Mouse (Mus musculus) olfactory bulb, adult 2 months (tissue): ENCODE measurements around the gene Siglecg. TPM values are rescaled to one million over a fixed set of nuclear protein-coding genes. Genes with fewer than 3 reads are reported as not detected.

ENCODE experiments used
- H3K27ac ChIP-seq: fragments of 200-500 bp; 2 replicates; pipeline ENCODE4 v1.5.1; 2012; ENCODE audit warnings: low read depth, low read length; ENCODE audit not compliant: insufficient read depth
- H3K4me1 ChIP-seq: fragments of 200-500 bp; 2 replicates; pipeline ENCODE4 v1.6.1; 2012; ENCODE audit warnings: low read length; ENCODE audit not compliant: control insufficient read depth, insufficient read depth
- H3K4me3 ChIP-seq: fragments of 200-500 bp; 2 replicates; pipeline ENCODE4 v1.5.1; 2012; ENCODE audit warnings: mild to moderate bottlenecking, low read depth, low read length, moderate library complexity; ENCODE audit not compliant: insufficient read depth
- CTCF ChIP-seq: fragments of 200-500 bp; IDR thresholded peaks from 2 replicates; pipeline ENCODE4 v1.5.1; 2012; ENCODE audit warnings: low read depth, mild to moderate bottlenecking, low read length, moderate library complexity; ENCODE audit not compliant: insufficient read depth
- POLR2A ChIP-seq: fragments of 200-500 bp; IDR thresholded peaks from 2 replicates; pipeline ENCODE4 v1.6.1; 2012; ENCODE audit warnings: mild to moderate bottlenecking, low read depth, low read length, moderate library complexity; ENCODE audit not compliant: insufficient read depth
- WGBS: fragments of 180-500 bp; shearing (Covaris S2); methylation state at CpG from one replicate; pipeline ENCODE4 v1.1.7; 2018; 5-methylcytosine and 5-hydroxymethylcytosine counted together
- polyA plus RNA-seq: library from polyadenylated mRNA; stranded (reverse); fragments of >200 nt; gene quantifications from 2 replicates; pipeline ENCODE4 v1.2.4, GENCODE M21; 2012; ENCODE audit warnings: low replicate concordance; ENCODE audit not compliant: missing spikeins, insufficient read depth, insufficient read length

The Siglecg gene
- polyA plus RNA-seq, 1 experiment = not detected

DNA sequence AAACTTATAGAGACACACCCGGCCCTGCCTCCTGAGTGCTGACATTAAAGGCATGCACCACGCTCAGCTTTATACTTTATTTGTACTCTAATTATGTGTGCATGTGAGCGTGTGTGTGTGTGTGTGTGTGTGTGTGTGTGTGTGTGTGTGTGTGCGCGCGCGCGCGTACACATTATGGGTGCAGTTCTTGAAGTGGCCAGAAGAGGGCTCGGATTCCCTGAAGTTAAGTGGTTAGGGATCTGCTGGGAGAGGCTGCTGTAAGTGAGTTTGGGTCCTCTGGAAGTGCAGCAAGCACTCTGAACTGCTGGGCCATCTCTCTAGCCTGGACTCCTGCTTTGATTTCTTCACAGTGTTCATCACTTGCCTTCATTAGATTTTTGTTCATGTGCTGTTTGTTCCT is 9.3 kb downstream of the Siglecg start:
- TF ChIP-seq POLR2A = no peak
- TF ChIP-seq CTCF = no peak
- 89% methylated on average over 10 of the region's 10 CpGs for WGBS
- Histone ChIP-seq H3K27ac (no peak overlapping the region), H3K4me1 (no peaks in the 10 kb centered on the region), H3K4me3 (no peak overlapping the region)

DNA sequence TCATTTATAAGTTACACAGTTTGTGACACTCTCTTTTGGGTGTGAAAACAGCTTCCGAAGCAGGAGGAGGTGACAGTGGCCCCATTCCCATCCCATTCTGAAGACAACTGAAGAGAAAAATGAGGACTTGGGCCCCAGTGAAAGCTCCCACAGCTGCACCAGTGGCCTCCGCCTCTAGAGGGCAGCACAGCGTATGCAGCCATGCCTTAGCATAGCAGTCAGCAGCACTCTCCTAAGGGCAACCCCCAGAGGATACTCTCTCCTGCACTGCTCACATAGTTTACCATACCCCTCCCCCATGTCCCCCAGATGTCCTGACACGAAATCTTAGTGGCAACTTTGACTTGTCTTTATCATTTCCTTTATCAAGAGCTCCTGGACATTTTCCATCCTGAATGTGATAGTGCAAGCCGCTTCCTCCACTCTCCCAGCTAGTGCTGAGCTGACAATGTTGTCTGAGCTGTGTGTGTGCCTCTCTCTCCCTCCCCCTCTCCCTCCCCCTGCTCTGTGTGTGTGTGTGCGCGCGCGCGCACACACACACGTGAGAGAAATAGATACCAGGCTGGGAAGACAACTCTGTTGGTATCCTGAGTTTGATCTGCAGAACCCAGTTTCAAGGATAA is 15.1 kb downstream of the Siglecg start:
- Histone ChIP-seq H3K27ac (no peak overlapping the region), H3K4me1 (peaks cover 2% of the 10 kb centered on the region; the same call in 1 of the 2 replicates), H3K4me3 (no peak overlapping the region)
- no peak for TF ChIP-seq POLR2A
- TF ChIP-seq CTCF = peak; percentile 87
- 6% methylated on average over 11 of the region's 11 CpGs for WGBS

DNA sequence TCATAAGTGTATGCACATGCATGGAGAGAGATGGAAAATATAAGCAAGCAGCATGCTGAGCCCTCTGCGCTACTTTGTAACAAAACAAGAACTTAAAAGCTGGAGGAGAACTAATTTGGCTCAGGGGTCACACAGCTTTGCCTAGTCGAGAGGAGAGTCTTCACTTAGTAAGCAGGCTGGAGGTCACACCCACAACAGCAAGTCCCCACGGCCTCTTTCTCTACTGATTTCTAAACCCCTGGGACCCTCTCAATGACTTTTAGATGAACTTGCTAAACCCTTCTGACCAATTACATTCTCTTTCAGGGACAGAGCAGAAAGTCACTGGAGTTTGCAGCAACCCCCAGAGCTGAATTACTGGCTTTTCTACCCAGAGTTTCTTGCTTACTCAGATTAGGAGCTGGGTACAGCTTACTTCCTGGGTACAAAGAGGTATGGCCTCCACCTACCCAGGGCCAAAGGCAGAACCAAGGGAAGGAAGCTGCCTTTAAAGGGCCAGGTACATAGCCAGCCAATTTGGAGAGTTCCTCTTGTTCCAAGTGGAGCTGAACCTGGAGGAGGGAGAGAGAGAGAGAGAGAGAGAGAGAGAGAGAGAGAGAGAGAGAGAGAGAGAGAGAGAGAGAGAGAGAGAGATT is 16.1 kb downstream of the Siglecg start:
- no peak overlapping the region for H3K27ac ChIP-seq
- no peak overlapping the region for H3K4me3 ChIP-seq
- TF ChIP-seq CTCF (no peak), POLR2A (no peak)
- 64% methylated on average over 3 of the region's 3 CpGs for WGBS
- peaks cover 2% of the 10 kb centered on the region; the same call in 1 of the 2 replicates for H3K4me1 ChIP-seq

DNA sequence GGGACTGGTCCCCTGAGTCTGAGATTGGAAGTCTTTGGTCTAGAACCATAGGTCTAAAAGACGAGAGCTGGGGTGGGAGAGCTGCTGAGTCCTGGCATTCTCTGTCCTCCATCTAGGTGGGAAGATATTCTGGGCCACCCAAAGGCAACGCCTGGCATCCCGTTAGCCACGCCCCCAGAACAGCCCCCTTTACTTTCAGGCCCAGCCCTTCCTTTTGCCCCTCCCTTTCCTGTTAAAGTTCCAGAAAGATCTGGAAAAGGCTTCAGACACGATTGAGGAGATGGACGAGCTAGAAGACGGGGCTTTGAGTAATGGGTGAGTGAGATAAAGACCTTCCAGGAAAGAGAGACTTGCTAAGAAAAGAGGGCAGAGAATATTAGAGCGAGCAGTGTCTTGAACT is 19.4 kb downstream of the Siglecg start, which contains the start of gene Lim2:
Lim2 (plus strand) TSS at position 265 of the 400 bp plus-strand sequence.
- Histone ChIP-seq H3K27ac (no peak within 1 kb of the TSS), H3K4me3 (no peak within 1 kb of the TSS), H3K4me1 (peaks cover 2% of the 10 kb centered on the region; the same call in 1 of the 2 replicates)
- 86% methylated on average over 8 of the region's 8 CpGs for WGBS
- TF ChIP-seq POLR2A (no peak), CTCF (no peak)

DNA sequence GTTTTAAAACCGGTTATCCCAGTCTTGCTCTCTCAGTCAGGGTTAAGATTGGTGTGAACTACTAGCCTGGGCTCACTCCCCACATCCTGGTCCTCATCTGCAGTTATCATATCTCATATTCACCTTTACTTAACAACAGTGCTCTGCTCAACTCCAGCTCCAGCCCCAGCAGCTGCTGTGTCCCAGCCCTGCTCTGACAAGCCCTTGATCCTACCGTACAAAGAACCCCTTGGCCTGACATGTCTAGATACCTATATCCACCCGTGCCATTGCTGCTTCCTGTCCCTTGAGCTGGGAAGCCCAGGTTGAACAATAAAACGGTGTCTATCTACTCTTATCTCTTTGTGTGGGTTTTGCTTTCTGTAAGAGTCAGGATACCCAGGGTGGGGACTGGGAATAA is 21.5 kb downstream of the Siglecg start:
- TF ChIP-seq CTCF (no peak), POLR2A (no peak)
- H3K27ac ChIP-seq = no peak overlapping the region
- no peaks in the 10 kb centered on the region for H3K4me1 ChIP-seq
- 62% methylated on average over 4 of the region's 4 CpGs for WGBS
- H3K4me3 ChIP-seq = no peak overlapping the region

DNA sequence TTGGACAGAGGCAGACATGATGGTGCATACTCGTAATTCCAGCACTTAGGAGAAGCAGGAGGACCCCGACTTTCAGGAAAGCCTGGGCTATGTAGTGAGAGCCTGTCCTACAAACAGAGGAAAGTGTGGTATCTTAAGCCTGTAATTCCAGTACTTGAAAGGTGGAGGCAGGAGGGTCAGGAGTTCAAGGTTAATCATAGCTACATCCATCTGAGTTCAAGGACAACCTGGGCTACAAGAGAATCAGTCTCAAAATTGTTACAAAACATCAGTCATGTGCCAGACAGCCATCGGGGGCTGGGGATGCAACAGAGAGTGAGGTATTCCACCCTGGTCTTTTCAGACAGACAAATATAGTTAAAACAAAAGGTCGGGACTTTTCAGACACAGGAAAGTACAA is 24.9 kb downstream of the Siglecg start:
- WGBS = 77% methylated on average over 4 of the region's 4 CpGs
- H3K27ac ChIP-seq = no peak overlapping the region
- H3K4me1 ChIP-seq = no peaks in the 10 kb centered on the region
- no peak overlapping the region for H3K4me3 ChIP-seq
- no peak for TF ChIP-seq CTCF
- TF ChIP-seq POLR2A = no peak

DNA sequence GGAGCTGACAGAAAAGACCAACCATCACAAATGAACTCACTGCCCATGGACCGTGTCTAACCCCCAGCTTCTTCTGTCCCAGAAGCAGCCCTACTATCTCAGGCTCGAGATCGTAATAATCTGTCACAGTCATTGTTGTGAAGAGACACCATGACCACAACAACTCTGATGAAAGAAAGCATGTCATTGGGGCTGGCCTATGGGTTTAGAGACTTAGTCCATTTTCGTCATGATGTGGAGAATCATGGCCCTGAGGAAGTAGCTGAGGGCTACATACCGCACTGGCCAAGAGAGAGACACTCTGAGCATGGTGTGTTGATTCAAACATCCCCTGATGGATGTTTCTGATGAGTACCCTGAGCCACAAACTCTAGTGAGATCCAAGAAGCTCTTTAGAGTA is 26.7 kb downstream of the Siglecg start:
- Histone ChIP-seq H3K27ac (no peak overlapping the region), H3K4me3 (no peak overlapping the region), H3K4me1 (no peaks in the 10 kb centered on the region)
- 79% methylated on average over 5 of the region's 5 CpGs for WGBS
- TF ChIP-seq POLR2A = no peak
- TF ChIP-seq CTCF = no peak

DNA sequence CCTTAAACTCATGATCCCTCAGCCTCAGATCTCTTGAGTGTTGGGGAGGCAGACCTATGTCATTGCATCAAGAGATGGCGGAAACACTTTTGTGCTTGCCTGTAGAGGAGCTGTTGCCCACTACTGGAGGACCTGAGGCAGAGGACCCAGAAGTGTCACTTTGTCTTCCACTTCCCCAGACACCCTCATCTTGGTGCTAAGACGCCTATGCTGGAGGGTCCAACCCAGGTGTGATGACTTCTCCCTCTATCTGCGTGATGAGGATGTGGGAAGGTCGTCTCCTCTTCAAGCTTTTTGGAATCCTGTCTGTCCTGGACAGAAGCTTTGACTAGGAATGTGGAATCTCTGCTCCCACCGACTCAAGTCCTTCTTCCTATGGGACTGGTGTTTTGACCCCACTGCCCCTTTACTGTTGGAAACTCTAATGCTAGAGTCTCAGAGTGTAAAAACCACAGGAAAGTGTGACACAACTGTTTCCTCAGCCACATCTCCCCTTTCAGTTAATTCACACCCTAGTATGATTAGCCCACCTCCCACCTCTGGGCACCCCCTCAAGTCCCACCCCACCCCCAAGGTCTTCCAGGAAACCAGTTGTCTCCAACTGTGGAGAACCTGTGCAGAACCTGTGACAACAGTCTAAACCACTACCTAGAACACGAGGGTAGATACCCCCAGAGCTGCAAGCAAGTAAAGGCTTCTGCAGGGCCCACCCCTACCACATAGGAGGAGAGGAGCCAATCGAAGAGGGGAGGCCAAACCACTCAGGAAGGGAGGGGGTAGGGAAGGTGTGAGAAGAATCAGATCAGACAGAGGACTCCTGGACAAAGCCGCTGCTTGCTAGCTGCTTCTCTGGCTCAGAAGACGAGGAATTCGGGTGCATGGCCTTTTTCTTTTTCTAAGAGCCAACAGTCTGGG is 28.6 kb downstream of the Siglecg start, which contains the start of gene Nkg7:
Nkg7 (plus strand) TSS at position 733 of the 915 bp plus-strand sequence.
- TF ChIP-seq POLR2A (no peak), CTCF (no peak)
- Histone ChIP-seq H3K4me3 (no peak within 1 kb of the TSS), H3K4me1 (no peaks in the 10 kb centered on the region), H3K27ac (no peak within 1 kb of the TSS)
- 78% methylated on average over 10 of the region's 10 CpGs for WGBS
